Mouse (Mus musculus) small intestine, adult 2 months (tissue): Measurements from ENCODE around the gene Col7a1.

Experiments
- CTCF ChIP-seq: fragments of 200-500 bp; IDR thresholded peaks from 2 replicates; pipeline ENCODE4 v1.5.1; 2012; ENCODE audit warnings: low read depth, mild to moderate bottlenecking, control low read depth, inconsistent platforms, low read length, moderate library complexity, mixed read lengths; ENCODE audit not compliant: insufficient replicate concordance, insufficient read length; ENCODE audit errors: extremely low read depth
- POLR2A ChIP-seq: fragments of 200-500 bp; IDR thresholded peaks from 2 replicates; pipeline ENCODE4 v1.6.1; 2012; ENCODE audit warnings: low read depth, mild to moderate bottlenecking, control low read depth, inconsistent platforms, low read length, moderate library complexity

GRCm38 (mm10) chr9:108970623-108971022, 17.2 kb downstream of the Col7a1 start:
- TF ChIP-seq CTCF (no peak), POLR2A (no peak)
